In genomic region chr7:28952786-28953185, GRCm38 (mm10) we compare ENCODE assay signal across 9 mouse cellular contexts. TPM values are rescaled to one million over a fixed set of nuclear protein-coding genes. Genes with fewer than 3 reads are reported as not detected.
DNase-seq lines count a peak whose midpoint lies in the region; ATAC-seq and TF ChIP-seq lines count a peak whose summit lies in the region.
"Had no signal": no experiment of that assay in that cellular context is flagged by ENCODE, and none has a peak within 500 bp of the region (broad histone marks: within the 10 kb centered on the region; RNA-seq: fewer than 3 reads in every experiment).

No protein-coding gene starts in this region.

- H3K4me3 ChIP-seq in kidney, adult 2 months (ENCODE audit: insufficient read depth, low read depth, low read length) = no peak overlapping the region
- H3K4me3 ChIP-seq in forebrain, postnatal 0 days (ENCODE audit: low read depth, low read length) = no peak overlapping the region

- H3K27ac ChIP-seq in kidney, adult 2 months (ENCODE audit: insufficient read depth, low read depth, low read length) = peak overlapping the region; percentile 72
- H3K27ac ChIP-seq in forebrain, postnatal 0 days (ENCODE audit: low read depth, low read length) = no peak overlapping the region

- peak; percentile 69 for DNase-seq in kidney, adult 2 months
- DNase-seq in kidney, postnatal 10 days = no peak
- peak; percentile 77 for DNase-seq in adrenal gland, postnatal 14 days
- DNase-seq in forebrain, postnatal 0 days = peak; percentile 26
- peak; percentile 84 for DNase-seq in lung, postnatal 25 days (ENCODE audit: low spot score)
- DNase-seq in gastrocnemius, postnatal 14 days = no peak
- DNase-seq in spleen, postnatal 14 days (ENCODE audit: low spot score in 2 of 2) = no peak
- DNase-seq in thymus, postnatal 4 days = no peak
- DNase-seq: thymus, postnatal 36 days had no signal

- no peak for ATAC-seq in forebrain, postnatal 0 days

- no peaks in the 10 kb centered on the region for H3K9me3 ChIP-seq in forebrain, postnatal 0 days (ENCODE audit: low read length)

- H3K27me3 ChIP-seq in kidney, adult 2 months (replicated peaks; ENCODE audit: control insufficient read depth, insufficient read depth, low read length) = no peaks in the 10 kb centered on the region
- H3K27me3 ChIP-seq in forebrain, postnatal 0 days (ENCODE audit: insufficient read depth, low read length) = no peaks in the 10 kb centered on the region

- peaks cover 64% of the 10 kb centered on the region for H3K4me1 ChIP-seq in kidney, adult 2 months (ENCODE audit: control insufficient read depth, insufficient read depth, low read length)
- H3K4me1 ChIP-seq in forebrain, postnatal 0 days (ENCODE audit: insufficient read depth) = peaks cover 8% of the 10 kb centered on the region; the same call in 1 of the 2 replicates

- no peak overlapping the region for H3K4me2 ChIP-seq in forebrain, postnatal 0 days (ENCODE audit: low read depth)

- 9% methylated on average over 3 of the region's 3 CpGs for WGBS in kidney, adult 2 months
- WGBS in forebrain, postnatal 0 days = 13% methylated on average over 3 of the region's 3 CpGs

- H3K36me3 ChIP-seq in kidney, adult 2 months (ENCODE audit: control insufficient read depth, insufficient read depth, low read length) = no peaks in the 10 kb centered on the region; the same call in 1 of the 2 replicates
- no peaks in the 10 kb centered on the region for H3K36me3 ChIP-seq in forebrain, postnatal 0 days (ENCODE audit: insufficient read depth)

- H3K9ac ChIP-seq in forebrain, postnatal 0 days = no peak overlapping the region

- no peak for TF ChIP-seq POLR2A in kidney, adult 2 months (IDR thresholded peaks at IDR 0.05; ENCODE audit: low read depth, low read length)

- TF ChIP-seq CTCF in kidney, adult 2 months (conservative IDR thresholded peaks at IDR 0.05; ENCODE audit: insufficient read depth, insufficient read length, low read depth, low read length) = no peak
- no peak for TF ChIP-seq CTCF in forebrain, postnatal 0 days (IDR thresholded peaks at IDR 0.05; ENCODE audit: low read depth)

- intact Hi-C loops in gastrocnemius, postnatal 14 days (cut with DNase I; ENCODE audit: low total_unique reads) = no loop called here

RNA-seq across cellular contexts. Expression of gene Actn4, which starts 9.4 kb away (rescaled TPM):
- 340 and 367 TPM in 2 replicates for polyA plus RNA-seq in kidney, adult 2 months (2012; rRNA removed)
- total RNA-seq in adrenal gland, postnatal 14 days (2021) = 271 and 282 TPM in 2 replicates
- 45.1 and 71.2 TPM in 2 replicates for total RNA-seq in forebrain, postnatal 0 days (2014; rRNA removed)
- polyA plus RNA-seq in forebrain, postnatal 0 days (2015; fragmentation: Nextera tagmentation; extraction: Ambion mirVana) = 96.0 and 103 TPM in 2 replicates
- total RNA-seq in gastrocnemius, postnatal 14 days (2021) = 10 to 100 TPM; 68.1 to 85.9 TPM

RNA-seq across cellular contexts. Expression of gene Eif3k, which starts 28.9 kb away (rescaled TPM):
- 321 and 343 TPM in 2 replicates for polyA plus RNA-seq in kidney, adult 2 months (2012; rRNA removed)
- 233 and 240 TPM in 2 replicates for total RNA-seq in adrenal gland, postnatal 14 days (2021)
- total RNA-seq in forebrain, postnatal 0 days (2014; rRNA removed) = 360 and 399 TPM in 2 replicates
- 318 and 368 TPM in 2 replicates for polyA plus RNA-seq in forebrain, postnatal 0 days (2015; fragmentation: Nextera tagmentation; extraction: Ambion mirVana)
- total RNA-seq in gastrocnemius, postnatal 14 days (2021) = 100 to 1,000 TPM; 142 to 147 TPM

RNA-seq across cellular contexts. Expression of gene Map4k1, which starts 29.1 kb away (rescaled TPM):
- 2.3 and 6.2 TPM in 2 replicates for polyA plus RNA-seq in kidney, adult 2 months (2012; rRNA removed)
- total RNA-seq in adrenal gland, postnatal 14 days (2021) = 1.8 and 7.9 TPM in 2 replicates
- total RNA-seq in forebrain, postnatal 0 days (2014; rRNA removed) = 3.6 and 8.9 TPM in 2 replicates
- 18.8 and 18.9 TPM in 2 replicates for polyA plus RNA-seq in forebrain, postnatal 0 days (2015; fragmentation: Nextera tagmentation; extraction: Ambion mirVana)
- 1 to 10 TPM in 1 of 2 experiments, under 1 TPM in 1; 0.71 to 1.2 TPM for total RNA-seq in gastrocnemius, postnatal 14 days (2021)

Comparison
In these comparisons a context has a peak if more than half of its experiments do, and no peak if none do; other contexts are left out.
1. DNase-seq: peak in kidney, adult 2 months (single experiment), adrenal gland, postnatal 14 days (single experiment), forebrain, postnatal 0 days (single experiment) and lung, postnatal 25 days (single experiment); none in kidney, postnatal 10 days (single experiment), gastrocnemius, postnatal 14 days (single experiment), spleen, postnatal 14 days (0 of 2) and thymus, postnatal 4 days (single experiment).